Mouse (Mus musculus) CH12.LX (cell line): ENCODE results near the gene Cmklr1. TPM values are rescaled to one million over a fixed set of nuclear protein-coding genes. Genes with fewer than 3 reads are reported as not detected.
A peak's percentile ranks its signal among the peaks of the same experiment; 100 is the strongest.

Experiments used
- DNase-seq: peaks from one replicate; pipeline ENCODE4 v3.0.0-alpha.2; 2013; ENCODE audit errors: extremely low read depth
- H3K27ac ChIP-seq: 2 replicates; pipeline ENCODE4 v1.5.1; 2012; ENCODE audit warnings: low read depth, mild to moderate bottlenecking, control low read depth, moderate library complexity; ENCODE audit not compliant: insufficient read depth
- H3K27me3 ChIP-seq: replicated peaks from 2 replicates; pipeline ENCODE3; 2012; ENCODE audit warnings: inconsistent platforms
- H3K36me3 ChIP-seq, 2 experiments: replicated peaks in 1 of 2; 2 replicates each; pipeline versions ENCODE3 to v1.6.1; 2012; ENCODE audit warnings: inconsistent platforms in 1 of 2, low read length in 1 of 2, mild to moderate bottlenecking in 1 of 2, mixed read lengths in 1 of 2, moderate library complexity in 1 of 2; ENCODE audit not compliant: control insufficient read depth in 1 of 2, insufficient read depth in 1 of 2
- H3K4me1 ChIP-seq, 2 experiments: 2 replicates each; pipeline ENCODE4 v1.6.1; 2012; ENCODE audit warnings: inconsistent platforms in 1 of 2, moderate library complexity in 1 of 2; ENCODE audit not compliant: insufficient read depth in 2 of 2, control insufficient read depth in 1 of 2
- H3K4me2 ChIP-seq: 2 replicates; pipeline ENCODE4 v1.6.1; 2012; ENCODE audit warnings: low read depth, mild to moderate bottlenecking, control low read depth; ENCODE audit not compliant: poor library complexity, insufficient read depth, severe bottlenecking
- H3K4me3 ChIP-seq, 3 experiments: fragments of 150-350 bp in 1 of 3; sonication (generic) in 1 of 3; replicated peaks in 1 of 3; 2 replicates each; pipeline versions ENCODE3 to v1.5.1; 2011 to 2012; ENCODE audit warnings: low read depth in 2 of 3, low read length in 2 of 3, mild to moderate bottlenecking in 2 of 3, moderate library complexity in 2 of 3, control low read depth in 1 of 3, improper control_type of control experiment in 1 of 3, inconsistent platforms in 1 of 3, mixed read lengths in 1 of 3; ENCODE audit not compliant: poor library complexity in 1 of 3
- H3K79me2 ChIP-seq: replicated peaks from 2 replicates; pipeline ENCODE4 v1.6.1; 2012; ENCODE audit warnings: mild to moderate bottlenecking, moderate library complexity; ENCODE audit not compliant: control insufficient read depth, poor library complexity, insufficient read depth, severe bottlenecking; ENCODE audit errors: extremely low read depth
- H3K9ac ChIP-seq: 2 replicates; pipeline ENCODE4 v1.6.1; 2012; ENCODE audit warnings: low read depth, mild to moderate bottlenecking, control low read depth, moderate library complexity; ENCODE audit not compliant: insufficient read depth
- H3K9me3 ChIP-seq: replicated peaks from 2 replicates; pipeline ENCODE3; 2012; ENCODE audit warnings: low read length, inconsistent platforms, mixed read lengths
- ETS1 ChIP-seq: conservative IDR thresholded peaks from 2 replicates; pipeline ENCODE4 v1.6.1; 2012; ENCODE audit warnings: low read depth, mild to moderate bottlenecking, inconsistent platforms, low read length, improper control_type of control experiment, moderate library complexity
- GABPA ChIP-seq: IDR thresholded peaks from 2 replicates; pipeline ENCODE4 v1.6.1; 2012; ENCODE audit warnings: low read depth, low read length, improper control_type of control experiment, inconsistent platforms; ENCODE audit not compliant: insufficient replicate concordance
- JUN ChIP-seq: IDR thresholded peaks from 2 replicates; pipeline ENCODE4 v1.6.1; 2011; ENCODE audit warnings: low read depth, mild to moderate bottlenecking, low read length, improper control_type of control experiment, moderate library complexity; ENCODE audit not compliant: insufficient read depth
- JUND ChIP-seq: conservative IDR thresholded peaks from 2 replicates; pipeline ENCODE4 v1.6.1; 2011; ENCODE audit warnings: low read depth, low read length, improper control_type of control experiment
- KAT2A ChIP-seq: IDR thresholded peaks from 2 replicates; pipeline ENCODE4 v1.6.1; 2012; ENCODE audit warnings: low read length, improper control_type of control experiment, inconsistent platforms; ENCODE audit not compliant: insufficient replicate concordance
- MAX ChIP-seq: IDR thresholded peaks from 2 replicates; pipeline ENCODE4 v1.6.1; 2011; ENCODE audit warnings: low read length, improper control_type of control experiment
- MXI1 ChIP-seq: IDR thresholded peaks from 2 replicates; pipeline ENCODE4 v1.6.1; 2011; ENCODE audit warnings: mild to moderate bottlenecking, low read depth, low read length, improper control_type of control experiment
- MYC ChIP-seq: IDR thresholded peaks from 2 replicates; pipeline ENCODE4 v1.6.1; 2011; ENCODE audit warnings: low read depth, mild to moderate bottlenecking, improper control_type of control experiment, low read length
- NELFE ChIP-seq: IDR thresholded peaks from 2 replicates; pipeline ENCODE4 v1.6.1; 2011; ENCODE audit warnings: low read depth, low read length, improper control_type of control experiment
- PAX5 ChIP-seq: IDR thresholded peaks from 2 replicates; pipeline ENCODE4 v1.6.1; 2012; ENCODE audit warnings: low read length, inconsistent platforms, mixed read lengths
- POLR2AphosphoS2 ChIP-seq: IDR thresholded peaks from 2 replicates; pipeline ENCODE4 v1.6.1; 2011; ENCODE audit warnings: low read depth, low read length, improper control_type of control experiment
- RAD21 ChIP-seq: IDR thresholded peaks from 2 replicates; pipeline ENCODE4 v1.6.1; 2011; ENCODE audit warnings: low read depth, mild to moderate bottlenecking, low read length, improper control_type of control experiment, moderate library complexity
- RCOR1 ChIP-seq: conservative IDR thresholded peaks from 2 replicates; pipeline ENCODE4 v1.6.1; 2012; ENCODE audit warnings: low read depth, mild to moderate bottlenecking, inconsistent platforms, low read length, improper control_type of control experiment
- SIN3A ChIP-seq: IDR thresholded peaks from 2 replicates; pipeline ENCODE4 v1.6.1; 2012; ENCODE audit warnings: low read length, improper control_type of control experiment, inconsistent platforms
- SMC3 ChIP-seq: IDR thresholded peaks from 2 replicates; pipeline ENCODE4 v1.6.1; 2011; ENCODE audit warnings: low read depth, low read length, improper control_type of control experiment
- TCF12 ChIP-seq: IDR thresholded peaks from 2 replicates; pipeline ENCODE4 v1.6.1; 2014; ENCODE audit warnings: low read depth, mild to moderate bottlenecking, inconsistent platforms, low read length, improper control_type of control experiment
- ZC3H11A ChIP-seq: IDR thresholded peaks from 2 replicates; pipeline ENCODE4 v1.6.1; 2012; ENCODE audit warnings: low read depth, mild to moderate bottlenecking, inconsistent platforms, low read length, improper control_type of control experiment
- ZKSCAN1 ChIP-seq: IDR thresholded peaks from 2 replicates; pipeline ENCODE4 v1.6.1; 2012; ENCODE audit warnings: low read depth, inconsistent platforms, low read length, improper control_type of control experiment, borderline replicate concordance
- ZMIZ1 ChIP-seq: IDR thresholded peaks from 2 replicates; pipeline ENCODE4 v1.6.1; 2012; ENCODE audit warnings: low read depth, mild to moderate bottlenecking, inconsistent platforms, low read length, improper control_type of control experiment
- ZNF384 ChIP-seq: IDR thresholded peaks from 2 replicates; pipeline ENCODE4 v1.6.1; 2012; ENCODE audit warnings: low read depth, low read length, improper control_type of control experiment, inconsistent platforms
- dilution Hi-C: fragments of 300-500 bp; cut with MboI; formaldehyde crosslinking; loops from 2 replicates; pipeline ENCODE4 v1.14.3; 2020; ENCODE audit warnings: low sequenced_read_pairs; ENCODE audit not compliant: extremely low pct_unique_long_range_greater_than_20kb, extremely low pct_ligation_motif_present
- in situ Hi-C: fragments of 300-500 bp; cut with MboI; formaldehyde crosslinking; loops from 3 replicates; pipeline ENCODE4 v1.14.3; 2019; ENCODE audit warnings: low sequenced_read_pairs, low pct_ligation_motif_present, low pct_unique_long_range_greater_than_20kb, mixed read lengths
- polyA plus RNA-seq: library from polyadenylated mRNA; unstranded; fragments of >175 nt; gene quantifications from 2 replicates; pipeline ENCODE4 v1.2.1, GENCODE M21; 2012; ENCODE audit warnings: low read depth; ENCODE audit not compliant: insufficient read length
- total RNA-seq, 2 experiments: library from RNA; depleted of rRNA; stranded (reverse); fragments of 300-350 nt in 1 of 2; fragments of >200 nt in 1 of 2; gene quantifications; 2 replicates each; pipeline ENCODE4 v1.2.3; 2012 to 2014

Gene Cmklr1
- total and polyA plus RNA-seq, 3 experiments: not detected

DNA sequence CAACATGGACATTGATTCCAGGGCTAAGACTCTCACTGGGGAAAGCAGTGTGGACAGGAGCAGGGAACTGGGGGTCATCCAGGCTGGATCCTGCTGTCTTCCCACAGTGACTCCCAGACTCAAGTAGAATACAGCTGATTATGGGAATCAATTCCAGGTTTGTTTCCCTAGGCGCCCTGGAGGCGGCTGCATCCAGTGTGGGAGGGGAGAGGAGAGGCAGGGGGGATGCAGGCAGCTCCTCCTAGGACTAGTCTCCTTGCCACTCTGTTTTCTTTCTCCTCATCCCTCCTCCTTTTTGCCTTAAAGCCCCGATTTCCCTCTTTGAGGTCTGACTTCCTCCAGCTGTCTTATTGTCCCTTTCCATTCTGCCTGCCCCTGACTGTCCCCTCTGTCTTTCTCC, 59.1 kb downstream of the Cmklr1 start:
- DNase-seq: no peak
- no peaks in the 10 kb centered on the region for H3K27me3 ChIP-seq
- no peak overlapping the region for H3K9ac ChIP-seq
- in situ Hi-C loops (no loop called here), dilution Hi-C loops (no loop called here)
- H3K4me1 ChIP-seq: peaks cover 15 to 66% of the 10 kb centered on the region in 2 experiments
- H3K4me2 ChIP-seq: no peak overlapping the region
- TF ChIP-seq ZMIZ1: no peak
- no peak for TF ChIP-seq MXI1
- no peak for TF ChIP-seq NELFE
- no peak for TF ChIP-seq RAD21
- no peak for TF ChIP-seq GABPA
- no peak for TF ChIP-seq KAT2A
- no peak for TF ChIP-seq JUN
- no peak for TF ChIP-seq ZNF384
- TF ChIP-seq TCF12: no peak
- TF ChIP-seq POLR2AphosphoS2: no peak
- TF ChIP-seq MYC: no peak
- TF ChIP-seq ZKSCAN1: no peak
- H3K4me3 ChIP-seq: no peak overlapping the region
- H3K79me2 ChIP-seq: no peaks in the 10 kb centered on the region
- H3K27ac ChIP-seq: no peak overlapping the region
- no peaks in the 10 kb centered on the region for H3K36me3 ChIP-seq
- H3K9me3 ChIP-seq: no peaks in the 10 kb centered on the region

GRCm38 (mm10) chr5:113590010-113590640, 60.1 kb downstream of the Cmklr1 start:
- TF ChIP-seq JUND (no peak), ZC3H11A (no peak), ZNF384 (peak; percentile 26), ETS1 (no peak), PAX5 (no peak), RCOR1 (no peak), RAD21 (no peak), SIN3A (no peak), MAX (0 out of 2 replicates have a peak, but pooled peaks have one; percentile 14), GABPA (no peak), SMC3 (no peak)
- TF ChIP-seq, all 38 proteins: peak for 2
- no peak for DNase-seq
- Histone ChIP-seq H3K4me2 (no peak overlapping the region), H3K9ac (no peak overlapping the region), H3K4me1 (peaks cover 15 to 68% of the 10 kb centered on the region in 2 experiments), H3K79me2 (no peaks in the 10 kb centered on the region), H3K36me3 (no peaks in the 10 kb centered on the region), H3K9me3 (no peaks in the 10 kb centered on the region), H3K4me3 (no peak overlapping the region), H3K27me3 (no peaks in the 10 kb centered on the region), H3K27ac (no peak overlapping the region; the same call in 1 of the 2 replicates)
- in situ Hi-C loops: no loop called here
- dilution Hi-C loops: no loop called here
